Mouse (Mus musculus) thymus, postnatal 0 days (tissue): ENCODE measurements around the gene Dll3. TPM values are rescaled to one million over a fixed set of nuclear protein-coding genes. Genes with fewer than 3 reads are reported as not detected.
"Not testable (repeated sequence)": the region's sequence is repeated elsewhere in the genome, so short reads cannot be mapped to it uniquely, and the experiment has no call there.

ENCODE experiments used
- DNase-seq: peaks from one replicate; pipeline ENCODE4 v3.0.0-alpha.2; 2015; ENCODE audit warnings: low spot score
- polyA plus RNA-seq: library from polyadenylated mRNA; unstranded; fragments of >200 nt; fragmentation: Nextera tagmentation; extraction: Ambion mirVana; gene quantifications from 2 replicates; pipeline ENCODE4 v1.2.1, GENCODE M21; 2015

The Dll3 gene
- polyA plus RNA-seq, 1 experiment from 2014 or later, result 0.51 TPM

- DNase-seq, result no peak
Measured at GRCm38 (mm10) chr7:28262861-28263260, 39.2 kb downstream of the Dll3 start.

DNA sequence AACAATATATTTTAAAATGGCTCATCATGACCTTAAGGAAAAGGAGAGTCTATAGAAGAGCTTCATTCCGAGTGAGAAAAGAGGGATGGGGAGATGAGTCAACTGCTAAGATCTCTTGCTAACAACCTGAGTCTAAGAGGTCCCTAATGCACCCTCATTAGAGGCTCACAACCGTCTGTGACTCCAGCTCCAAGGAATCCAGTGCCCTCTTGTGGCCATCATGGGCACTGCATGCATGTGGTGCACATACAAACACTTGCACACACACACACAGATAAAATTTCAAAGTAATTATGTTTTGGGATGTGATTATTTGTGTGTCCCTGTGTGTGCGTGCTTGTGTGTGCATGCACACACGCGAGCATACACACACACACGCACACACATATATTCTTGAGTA lies 46.6 kb downstream of the Dll3 start:
- DNase-seq, result peak; percentile 16

GRCm38 (mm10) chr7:28254591-28254990 lies 47.4 kb downstream of the Dll3 start:
- DNase-seq, result no peak

DNA sequence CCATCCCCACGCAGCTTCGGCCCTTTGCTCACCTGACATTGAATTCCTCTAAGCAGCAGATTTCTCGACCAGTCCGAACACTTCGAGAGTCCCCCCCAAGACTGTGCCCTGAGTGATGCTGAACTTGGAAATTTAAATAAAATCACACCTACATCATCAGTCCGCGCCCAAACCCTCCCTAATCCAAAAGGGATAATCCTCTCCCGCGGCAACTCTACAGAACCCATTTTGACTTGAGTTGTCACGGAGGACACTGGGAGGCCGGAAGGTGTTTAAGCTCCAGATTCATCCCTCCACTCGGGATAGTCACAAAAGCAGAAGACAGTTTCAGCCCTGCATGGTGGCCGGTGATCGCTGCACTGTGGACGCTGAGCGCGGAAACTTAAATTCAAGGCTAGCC lies 50.1 kb downstream of the Dll3 start:
- no peak for DNase-seq

DNA sequence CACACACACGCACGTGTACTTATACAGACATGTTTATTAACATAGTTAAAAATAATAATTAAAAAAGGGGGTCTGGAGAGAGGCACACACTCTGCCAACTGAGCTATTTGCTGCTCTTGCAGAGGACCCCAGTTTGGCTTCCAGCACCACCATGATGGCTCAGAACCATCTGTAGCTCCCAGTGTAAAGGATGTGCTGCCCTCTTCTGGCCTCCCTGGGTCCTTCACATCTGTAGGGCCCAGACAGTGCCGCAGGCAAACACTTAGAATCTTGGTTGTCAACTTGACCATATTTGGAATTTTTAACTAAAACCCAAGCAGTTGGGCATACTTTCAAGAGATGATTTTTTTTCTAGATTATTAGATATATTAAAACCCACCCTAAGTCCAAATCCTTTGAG lies 53.1 kb downstream of the Dll3 start:
- DNase-seq, result no peak

- not testable (repeated sequence) for DNase-seq
Measured at GRCm38 (mm10) chr7:28243943-28244342, 58.1 kb downstream of the Dll3 start.

Other genes starting within 250 kb of the Dll3 start
- gene Fcgbp, start 231.0 kb downstream of the Dll3 start, polyA plus RNA-seq, result 11.8 and 13.9 TPM in 2 replicates
- 0.22 and 0.40 TPM in 2 replicates for gene 9530053A07Rik, start 172.8 kb downstream of the Dll3 start, polyA plus RNA-seq
- gene Fbl, start 132.5 kb downstream of the Dll3 start, polyA plus RNA-seq, result 147 and 150 TPM in 2 replicates
- 11.5 and 12.4 TPM in 2 replicates for gene Dyrk1b, start 122.8 kb downstream of the Dll3 start, polyA plus RNA-seq
- 3.6 TPM in 2 replicates for gene Eid2, start 34.4 kb downstream of the Dll3 start, polyA plus RNA-seq
- gene Eid2b, start 24.5 kb downstream of the Dll3 start, polyA plus RNA-seq, result 7.5 and 8.5 TPM in 2 replicates
- gene Selenov, start 11.1 kb downstream of the Dll3 start, polyA plus RNA-seq, result not detected in 2 replicates
- gene Timm50, start 9.8 kb upstream of the Dll3 start, polyA plus RNA-seq, result 116 and 125 TPM in 2 replicates
- 73.3 and 80.4 TPM in 2 replicates for gene Supt5, start 36.5 kb upstream of the Dll3 start, polyA plus RNA-seq
- 1,689 and 1,723 TPM in 2 replicates for gene Rps16, start 48.4 kb upstream of the Dll3 start, polyA plus RNA-seq
- 35.4 and 49.6 TPM in 2 replicates for gene Plekhg2, start 70.4 kb upstream of the Dll3 start, polyA plus RNA-seq
- gene Zfp36, start 78.0 kb upstream of the Dll3 start, polyA plus RNA-seq, result 70.6 and 72.0 TPM in 2 replicates
- gene Med29, start 90.5 kb upstream of the Dll3 start, polyA plus RNA-seq, result 42.0 and 42.5 TPM in 2 replicates
- gene Paf1, start 90.7 kb upstream of the Dll3 start, polyA plus RNA-seq, result 59.3 and 64.0 TPM in 2 replicates
- 777 and 920 TPM in 2 replicates for gene Gmfg, start 135.2 kb upstream of the Dll3 start, polyA plus RNA-seq
- gene Lrfn1, start 149.7 kb upstream of the Dll3 start, polyA plus RNA-seq, result 0.86 and 1.1 TPM in 2 replicates
- 0.30 TPM in 1 of 2 replicates, not detected in the other for gene Ifnl2, start 208.2 kb upstream of the Dll3 start, polyA plus RNA-seq
- 0.26 and 0.34 TPM in 2 replicates for gene Ifnl3, start 220.6 kb upstream of the Dll3 start, polyA plus RNA-seq
- 0.27 and 1.1 TPM in 2 replicates for gene Sycn, start 238.6 kb upstream of the Dll3 start, polyA plus RNA-seq
- 0.27 and 0.64 TPM in 2 replicates for gene Nccrp1, start 245.0 kb upstream of the Dll3 start, polyA plus RNA-seq